Mouse (Mus musculus): ENCODE data around the gene Kcnmb4. TPM values are rescaled to one million over a fixed set of nuclear protein-coding genes. Genes with fewer than 3 reads are reported as not detected.

The Kcnmb4 gene
- total RNA-seq, 2 experiments from 2014 or later: 0.23 to 0.28 TPM

- intact Hi-C loops (cut with DNase I): no loop called here
- no peak overlapping the region for H3K27ac ChIP-seq
- H3K4me3 ChIP-seq: no peak overlapping the region
- TF ChIP-seq CTCF (IDR thresholded peaks at IDR 0.05): no peak
- DNase-seq: no peak
These were observed 62.9 kb downstream of the Kcnmb4 start for GRCm38 (mm10) chr10:116410826-116411225.

- Histone ChIP-seq H3K27ac (no peak overlapping the region), H3K4me3 (no peak overlapping the region)
- no peak for DNase-seq
- no peak for TF ChIP-seq CTCF (IDR thresholded peaks at IDR 0.05)
- intact Hi-C loops (cut with DNase I): no loop called here
These were observed 65.9 kb downstream of the Kcnmb4 start for GRCm38 (mm10) chr10:116407684-116408359.

GRCm38 (mm10) chr10:116405011-116405410 is 68.7 kb downstream of the Kcnmb4 start:
- DNase-seq: no peak
- H3K4me3 ChIP-seq: no peak overlapping the region
- no peak overlapping the region for H3K27ac ChIP-seq
- TF ChIP-seq CTCF (IDR thresholded peaks at IDR 0.05): no peak
- intact Hi-C loops (cut with DNase I): no loop called here

GRCm38 (mm10) chr10:116403679-116404078 is 70.0 kb downstream of the Kcnmb4 start:
- intact Hi-C loops (cut with DNase I): no loop called here
- DNase-seq: no peak
- Histone ChIP-seq H3K27ac (no peak overlapping the region), H3K4me3 (no peak overlapping the region)
- TF ChIP-seq CTCF (IDR thresholded peaks at IDR 0.05): no peak

- no peak overlapping the region for H3K4me3 ChIP-seq
- intact Hi-C loops (cut with DNase I): no loop called here
- no peak for DNase-seq
These were observed 70.8 kb downstream of the Kcnmb4 start for GRCm38 (mm10) chr10:116402742-116403425.

GRCm38 (mm10) chr10:116397973-116398372 is 75.7 kb downstream of the Kcnmb4 start:
- Histone ChIP-seq H3K27ac (no peak overlapping the region), H3K4me3 (peak overlapping the region; percentile 11; the same call in 1 of the 2 replicates)
- TF ChIP-seq CTCF (IDR thresholded peaks at IDR 0.05): no peak
- DNase-seq: no peak
- intact Hi-C loops (cut with DNase I): no loop called here

More at GRCm38 (mm10) chr10:116402742-116403425, 70.8 kb downstream of the Kcnmb4 start:
- no peak overlapping the region for H3K27ac ChIP-seq
- no peak for TF ChIP-seq CTCF (IDR thresholded peaks at IDR 0.05)

GRCm38 (mm10) chr10:116397573-116397972 is 76.1 kb downstream of the Kcnmb4 start:
- intact Hi-C loops (cut with DNase I): no loop called here
- Histone ChIP-seq H3K4me3 (peak overlapping the region; percentile 11; the same call in 1 of the 2 replicates), H3K27ac (no peak overlapping the region)
- no peak for TF ChIP-seq CTCF (IDR thresholded peaks at IDR 0.05)
- no peak for DNase-seq

- intact Hi-C loops (cut with DNase I): no loop called here
These were observed 76.7 kb downstream of the Kcnmb4 start for GRCm38 (mm10) chr10:116396966-116397365.

GRCm38 (mm10) chr10:116396279-116396678 is 77.4 kb downstream of the Kcnmb4 start:
- DNase-seq: no peak
- intact Hi-C loops (cut with DNase I): no loop called here
- no peak for TF ChIP-seq CTCF (IDR thresholded peaks at IDR 0.05)
- Histone ChIP-seq H3K4me3 (no peak overlapping the region), H3K27ac (no peak overlapping the region)

More at GRCm38 (mm10) chr10:116396966-116397365, 76.7 kb downstream of the Kcnmb4 start:
- no peak overlapping the region for H3K4me3 ChIP-seq
- TF ChIP-seq CTCF (IDR thresholded peaks at IDR 0.05): no peak
- H3K27ac ChIP-seq: no peak overlapping the region
- DNase-seq: no peak

- no peak overlapping the region for H3K27ac ChIP-seq
- intact Hi-C loops (cut with DNase I): no loop called here
- TF ChIP-seq CTCF (IDR thresholded peaks at IDR 0.05): no peak
- no peak for DNase-seq
- H3K4me3 ChIP-seq: no peak overlapping the region
These were observed 79.1 kb downstream of the Kcnmb4 start for GRCm38 (mm10) chr10:116394585-116394984.

- no peak overlapping the region for H3K4me3 ChIP-seq
- H3K27ac ChIP-seq: no peak overlapping the region
- no peak for DNase-seq
- intact Hi-C loops (cut with DNase I): no loop called here
- no peak for TF ChIP-seq CTCF (IDR thresholded peaks at IDR 0.05)
These were observed 79.7 kb downstream of the Kcnmb4 start for GRCm38 (mm10) chr10:116393790-116394475.

GRCm38 (mm10) chr10:116388840-116389239 is 84.8 kb downstream of the Kcnmb4 start:
- no peak for TF ChIP-seq CTCF (IDR thresholded peaks at IDR 0.05)
- intact Hi-C loops (cut with DNase I): no loop called here
- DNase-seq: no peak
- no peak overlapping the region for H3K4me3 ChIP-seq
- no peak overlapping the region for H3K27ac ChIP-seq

- intact Hi-C loops (cut with DNase I): no loop called here
- H3K4me3 ChIP-seq: no peak overlapping the region
- TF ChIP-seq CTCF (IDR thresholded peaks at IDR 0.05): no peak
- H3K27ac ChIP-seq: no peak overlapping the region; the same call in 1 of the 2 replicates
- no peak for DNase-seq
These were observed 87.2 kb downstream of the Kcnmb4 start for GRCm38 (mm10) chr10:116386391-116386885.

All from gastrocnemius, adult 2 months (tissue).